ENCODE assay signal across 25 mouse cellular contexts in the genomic region with DNA sequence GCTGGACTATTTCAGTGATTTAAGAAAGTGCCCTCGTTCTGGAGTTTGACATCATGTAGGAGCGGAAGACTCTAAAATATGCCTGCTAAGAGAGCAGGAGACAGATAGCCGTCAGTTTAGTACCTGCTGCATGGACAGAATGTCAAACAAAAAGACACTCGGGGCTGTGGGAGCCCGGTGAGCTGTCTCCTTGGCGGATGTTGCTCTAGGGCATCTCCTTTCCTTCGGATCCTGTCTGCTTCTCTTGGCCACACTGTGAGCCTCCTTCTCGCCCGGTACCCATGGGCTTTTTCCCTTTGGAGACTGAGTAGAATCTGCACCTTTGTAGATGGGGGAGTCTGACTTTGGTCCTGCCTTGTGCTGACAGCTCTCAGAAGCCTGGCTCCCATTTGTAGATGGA.
"Had no signal": no experiment of that assay in that cellular context is flagged by ENCODE, and none has a peak within 500 bp of the region (broad histone marks: within the 10 kb centered on the region; RNA-seq: fewer than 3 reads in every experiment).

No protein-coding gene starts in this region.

- H3K4me3 ChIP-seq: heart, embryonic 13.5 days; heart, embryonic 15.5 days; hindbrain, embryonic 13.5 days; hindbrain, embryonic 15.5 days; intestine, embryonic 15.5 days; kidney, embryonic 15.5 days; limb, embryonic 13.5 days; limb, embryonic 15.5 days; liver, embryonic 12.5 days had no signal

- H3K27ac ChIP-seq: heart, embryonic 13.5 days; heart, embryonic 15.5 days; hindbrain, embryonic 13.5 days; hindbrain, embryonic 15.5 days; hindbrain, postnatal 0 days; intestine, embryonic 15.5 days; kidney, embryonic 15.5 days; kidney, postnatal 0 days; limb, embryonic 13.5 days; limb, embryonic 15.5 days; liver, embryonic 12.5 days had no signal

- H3K9me3 ChIP-seq: heart, embryonic 13.5 days; heart, embryonic 15.5 days; hindbrain, embryonic 13.5 days; hindbrain, embryonic 15.5 days; intestine, embryonic 15.5 days; kidney, embryonic 15.5 days; limb, embryonic 13.5 days; limb, embryonic 15.5 days; liver, embryonic 12.5 days had no signal

- H3K4me1 ChIP-seq: heart, embryonic 15.5 days; intestine, embryonic 15.5 days; kidney, embryonic 15.5 days; limb, embryonic 15.5 days; liver, embryonic 12.5 days had no signal

- H3K9ac ChIP-seq: forebrain, postnatal 0 days; heart, embryonic 13.5 days; heart, embryonic 15.5 days; hindbrain, embryonic 13.5 days; hindbrain, embryonic 15.5 days; intestine, embryonic 15.5 days; kidney, embryonic 15.5 days; limb, embryonic 13.5 days; limb, embryonic 15.5 days; liver, embryonic 12.5 days had no signal

- ATAC-seq: forebrain, postnatal 0 days; hindbrain, postnatal 0 days; intestine, embryonic 15.5 days; liver, embryonic 12.5 days had no signal

- H3K27me3 ChIP-seq: heart, embryonic 13.5 days; heart, embryonic 15.5 days; hindbrain, embryonic 13.5 days; hindbrain, embryonic 15.5 days; intestine, embryonic 15.5 days; kidney, embryonic 15.5 days; limb, embryonic 13.5 days; limb, embryonic 15.5 days; liver, embryonic 12.5 days had no signal

- DNase-seq: forebrain, postnatal 0 days; gastrocnemius, postnatal 14 days; gastrocnemius, postnatal 36 days; heart, adult 18-20 months; heart, postnatal 36 days; kidney, adult 11 months; kidney, adult 2 months; kidney, adult 9 months; kidney, postnatal 14 days; kidney, postnatal 36 days; layer of hippocampus, adult 9-11 months; layer of hippocampus, postnatal 36 days; left cerebral cortex, postnatal 4 days had no signal

- H3K36me3 ChIP-seq: heart, embryonic 13.5 days; heart, embryonic 15.5 days; hindbrain, embryonic 13.5 days; hindbrain, embryonic 15.5 days; intestine, embryonic 15.5 days; kidney, embryonic 15.5 days; limb, embryonic 13.5 days; limb, embryonic 15.5 days; liver, embryonic 12.5 days had no signal

- H3K4me2 ChIP-seq: heart, embryonic 11.5 days; heart, embryonic 13.5 days; heart, embryonic 15.5 days; hindbrain, embryonic 13.5 days; hindbrain, embryonic 15.5 days; intestine, embryonic 15.5 days; kidney, embryonic 15.5 days; limb, embryonic 13.5 days; limb, embryonic 15.5 days; liver, embryonic 12.5 days had no signal
